In the genomic region with DNA sequence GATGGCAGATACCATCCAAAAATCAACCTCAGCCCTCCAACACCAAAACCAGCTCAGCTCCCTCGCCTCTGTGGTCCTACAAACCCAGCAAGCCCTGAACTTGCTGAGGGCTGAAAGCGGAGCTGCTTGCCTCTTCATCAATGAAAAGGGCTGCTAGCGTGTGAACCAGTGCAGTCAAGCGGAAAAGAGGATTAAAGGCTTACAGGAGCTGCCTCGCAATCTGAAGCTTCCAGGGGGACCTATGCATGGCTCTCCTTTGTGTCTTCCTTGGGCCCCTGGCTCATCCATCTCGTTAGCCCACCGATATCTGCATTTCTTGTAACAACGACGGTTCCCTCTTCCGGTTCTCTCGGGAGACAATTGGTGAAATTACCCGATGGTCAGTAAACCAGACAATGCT, we compare ENCODE assay signal across 9 mouse cellular contexts.
A peak's percentile ranks its signal among the peaks of the same experiment; 100 is the strongest.
DNase-seq lines count a peak whose midpoint lies in the region; ATAC-seq and TF ChIP-seq lines count a peak whose summit lies in the region.
"Had no signal": no experiment of that assay in that cellular context is flagged by ENCODE, and none has a peak within 500 bp of the region (broad histone marks: within the 10 kb centered on the region; RNA-seq: fewer than 3 reads in every experiment).

No protein-coding gene starts in this region.

- H3K9me3 ChIP-seq in heart, embryonic 10.5 days, result no peaks in the 10 kb centered on the region
- H3K9me3 ChIP-seq in ES-E14 (ENCODE audit: control insufficient read depth, insufficient read depth, low read depth, low read length), result no peaks in the 10 kb centered on the region
- no peaks in the 10 kb centered on the region for H3K9me3 ChIP-seq in forebrain, embryonic 11.5 days (ENCODE audit: control insufficient read depth, low read length)
- H3K9me3 ChIP-seq in midbrain, embryonic 11.5 days (ENCODE audit: control insufficient read depth, low read length), result no peaks in the 10 kb centered on the region

- 6% methylated on average over 12 of the region's 12 CpGs for whole genome bisulfite sequencing in heart, embryonic 10.5 days
- WGBS in forebrain, embryonic 11.5 days, result under 1% methylated on average over 12 of the region's 12 CpGs
- under 1% methylated on average over 12 of the region's 12 CpGs for WGBS in midbrain, embryonic 11.5 days

- in situ Hi-C loops in ES-E14 (cut with MboI; ENCODE audit: low sequenced_read_pairs in 2 of 2, unreplicated experiment in 2 of 2), result no loop called here

- H3K9ac ChIP-seq in ES-E14 (ENCODE audit: insufficient read depth, low read depth, low read length, poor library complexity, severe bottlenecking), result peak overlapping the region; percentile 14; the same call in 1 of the 2 replicates
- H3K9ac ChIP-seq in forebrain, embryonic 11.5 days (ENCODE audit: low read length), result peak overlapping the region; percentile 43
- H3K9ac ChIP-seq in midbrain, embryonic 11.5 days (ENCODE audit: low read length), result peak overlapping the region; percentile 36

- no peak overlapping the region for H3K27ac ChIP-seq in heart, embryonic 10.5 days
- no peak overlapping the region for H3K27ac ChIP-seq in ES-E14 (ENCODE audit: insufficient read depth, low read depth, low read length, poor library complexity, severe bottlenecking)
- H3K27ac ChIP-seq in forebrain, embryonic 11.5 days (ENCODE audit: low read depth, low read length), result peak overlapping the region; percentile 90
- H3K27ac ChIP-seq in midbrain, embryonic 11.5 days (ENCODE audit: low read depth, low read length), result peak overlapping the region; percentile 84

- peaks cover 6% of the 10 kb centered on the region; the same call in 1 of the 2 replicates for H3K4me1 ChIP-seq in heart, embryonic 10.5 days
- H3K4me1 ChIP-seq in ES-E14 (ENCODE audit: control insufficient read depth in 2 of 2, insufficient read depth in 2 of 2, low read length in 2 of 2, poor library complexity in 1 of 2), result peaks cover 9 to 22% of the 10 kb centered on the region in 2 experiments; a peak in 3 of 4 replicates
- peaks cover 4% of the 10 kb centered on the region; the same call in 1 of the 2 replicates for H3K4me1 ChIP-seq in forebrain, embryonic 11.5 days (replicated peaks; ENCODE audit: control insufficient read depth, insufficient read depth, low read length)
- H3K4me1 ChIP-seq in midbrain, embryonic 11.5 days (ENCODE audit: control insufficient read depth, insufficient read depth, low read length), result peaks cover 20% of the 10 kb centered on the region
- H3K4me1 ChIP-seq: megakaryocyte, embryonic 14.5 days had no signal

- H3K4me3 ChIP-seq in heart, embryonic 10.5 days, result peak overlapping the region; percentile 43
- peak overlapping the region in 1 of 2 experiments; percentile 46; a peak in 3 of 4 replicates for H3K4me3 ChIP-seq in ES-E14 (ENCODE audit: insufficient read depth in 1 of 2, low read depth in 1 of 2, low read length in 2 of 2, poor library complexity in 1 of 2, severe bottlenecking in 1 of 2)
- no peak overlapping the region for H3K4me3 ChIP-seq in forebrain, embryonic 11.5 days (ENCODE audit: low read depth, low read length)
- peak overlapping the region; percentile 11 for H3K4me3 ChIP-seq in midbrain, embryonic 11.5 days (ENCODE audit: low read depth, low read length)
- H3K4me3 ChIP-seq: megakaryocyte, embryonic 14.5 days had no signal

- ATAC-seq in forebrain, embryonic 11.5 days (replicated peaks; ENCODE audit: low FRiP score), result peak; percentile 91
- peak; percentile 92 for ATAC-seq in midbrain, embryonic 11.5 days (ENCODE audit: low FRiP score)

- DNase-seq in heart, embryonic 10.5 days (ENCODE audit: low spot score), result no peak
- no peak for DNase-seq in heart, adult 9 months (ENCODE audit: low spot score in 2 of 2)
- no peak for DNase-seq in ES-E14 (ENCODE audit: low read depth, low spot score)
- peak; percentile 91 for DNase-seq in forebrain, embryonic 11.5 days (ENCODE audit: low spot score)
- DNase-seq in midbrain, embryonic 11.5 days (ENCODE audit: low spot score, missing footprints), result peak; percentile 99
- DNase-seq in thymus, postnatal 0 days (ENCODE audit: low spot score), result no peak
- DNase-seq in T-cell, adult 2 months (ENCODE audit: low spot score), result no peak
- DNase-seq in adrenal gland, postnatal 36 days, result no peak

- no peaks in the 10 kb centered on the region for H3K36me3 ChIP-seq in heart, embryonic 10.5 days
- no peaks in the 10 kb centered on the region for H3K36me3 ChIP-seq in ES-E14 (ENCODE audit: control insufficient read depth, insufficient read depth, low read length, poor library complexity, severe bottlenecking)
- H3K36me3 ChIP-seq in forebrain, embryonic 11.5 days (ENCODE audit: control insufficient read depth, insufficient read depth, low read length), result no peaks in the 10 kb centered on the region
- no peaks in the 10 kb centered on the region for H3K36me3 ChIP-seq in midbrain, embryonic 11.5 days (ENCODE audit: control insufficient read depth, insufficient read depth, low read length)

- no peaks in the 10 kb centered on the region for H3K27me3 ChIP-seq in heart, embryonic 10.5 days (ENCODE audit: insufficient read depth, poor library complexity, severe bottlenecking)
- no peaks in the 10 kb centered on the region for H3K27me3 ChIP-seq in forebrain, embryonic 11.5 days (ENCODE audit: control insufficient read depth, insufficient read depth, low read length)
- H3K27me3 ChIP-seq in midbrain, embryonic 11.5 days (ENCODE audit: control insufficient read depth, insufficient read depth, low read length), result no peaks in the 10 kb centered on the region; the same call in 1 of the 2 replicates

- peak overlapping the region; percentile 41 for H3K4me2 ChIP-seq in forebrain, embryonic 11.5 days (ENCODE audit: low read depth, low read length, severe bottlenecking)
- H3K4me2 ChIP-seq in midbrain, embryonic 11.5 days, result peak overlapping the region; percentile 44

TF ChIP-seq in ES-E14, 5 proteins besides CTCF, POLR2A, EP300 and RAD21:
- TF ChIP-seq HCFC1 (IDR thresholded peaks at IDR 0.05; ENCODE audit: borderline replicate concordance, insufficient read depth, low read length), result no peak
- TF ChIP-seq ZC3H11A (IDR thresholded peaks at IDR 0.05; ENCODE audit: borderline replicate concordance, low read depth, low read length), result no peak
- TF ChIP-seq MAFK (IDR thresholded peaks at IDR 0.05; ENCODE audit: insufficient read depth, low read depth, low read length), result no peak
- TF ChIP-seq ZNF384 (IDR thresholded peaks at IDR 0.05; ENCODE audit: low read depth, low read length), result no peak
- TF ChIP-seq CHD2 (IDR thresholded peaks at IDR 0.05; ENCODE audit: low read depth, low read length), result no peak

Comparison
In these comparisons a context has a peak if more than half of its experiments do, and no peak if none do; other contexts are left out.
1. DNase-seq: peak in forebrain, embryonic 11.5 days (single experiment) and midbrain, embryonic 11.5 days (single experiment); none in heart, embryonic 10.5 days (single experiment), heart, adult 9 months (0 of 2), ES-E14 (single experiment), thymus, postnatal 0 days (single experiment), T-cell, adult 2 months (single experiment) and adrenal gland, postnatal 36 days (0 of 2).
2. H3K27ac ChIP-seq: peak in forebrain, embryonic 11.5 days (single experiment) and midbrain, embryonic 11.5 days (single experiment); none in heart, embryonic 10.5 days (single experiment) and ES-E14 (single experiment).
3. Peak in every context shown above with its lines, with median percentiles within 50 percentile points of each other: H3K9ac ChIP-seq.